Mouse (Mus musculus): Measurements from ENCODE around the gene Asap3.
A peak's percentile ranks its signal among the peaks of the same experiment; 100 is the strongest.

The Asap3 gene

GRCm38 (mm10) chr4:136223549-136224239 is 17.5 kb downstream of the Asap3 start:
- DNase-seq (ENCODE audit: low spot score in 2 of 2), result no peak

DNA sequence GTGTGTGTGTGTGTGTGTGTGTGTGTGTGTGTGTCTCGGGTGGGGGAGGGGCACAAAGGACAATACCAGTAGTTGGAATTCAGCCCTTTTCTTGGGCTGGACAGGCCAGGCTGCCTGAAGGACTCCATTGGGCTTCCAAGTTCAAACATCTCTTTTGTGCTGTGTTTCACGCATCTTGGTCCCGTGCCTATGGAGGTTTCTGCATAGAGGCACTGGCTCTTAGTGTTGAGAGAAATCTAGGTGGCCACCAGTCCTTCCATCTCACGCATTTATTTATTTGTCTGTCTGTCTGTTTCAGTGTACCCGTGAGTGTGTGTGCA is 18.0 kb downstream of the Asap3 start:
- DNase-seq (ENCODE audit: low spot score in 2 of 2), result no peak

DNA sequence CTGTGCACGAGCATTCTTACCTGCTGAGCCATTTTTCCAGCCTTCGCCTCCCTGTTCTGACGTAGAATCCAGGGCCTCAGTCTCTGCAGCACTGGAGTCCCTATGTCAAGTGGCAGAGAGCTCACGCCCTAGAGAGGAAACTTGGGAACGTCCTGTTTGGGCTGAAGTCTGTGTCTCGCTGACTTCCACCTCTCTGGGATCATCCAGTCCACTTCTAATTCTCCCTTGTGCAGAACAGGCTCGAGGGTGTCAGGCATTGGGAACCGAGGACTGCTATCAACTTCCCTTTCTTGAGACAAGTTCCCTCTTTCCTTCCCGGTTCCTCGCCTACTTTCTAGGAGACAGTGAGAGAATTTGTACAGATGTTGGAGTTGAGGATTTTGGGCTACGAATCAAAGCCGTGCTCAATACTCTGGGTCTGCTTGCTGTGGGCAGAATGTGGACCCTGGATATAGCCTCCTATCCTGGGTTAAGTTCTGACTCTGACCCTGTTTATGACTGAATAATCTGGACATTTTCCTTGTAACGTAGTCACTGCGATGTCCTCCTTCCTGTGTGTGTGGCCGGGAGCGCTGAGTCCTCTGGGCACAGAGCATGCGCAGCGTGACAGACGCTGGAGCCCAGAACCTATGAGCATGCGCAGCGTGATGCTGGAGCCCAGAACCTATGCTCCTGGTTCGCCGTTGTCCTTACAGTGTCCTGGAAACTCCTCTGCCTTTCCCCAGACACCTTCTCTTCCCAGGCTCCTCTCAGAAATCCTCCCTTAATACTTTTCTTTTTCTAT is 18.7 kb downstream of the Asap3 start:
- no peak for DNase-seq (ENCODE audit: low spot score in 2 of 2)

- DNase-seq (ENCODE audit: low spot score in 2 of 2), result no peak
Observed at GRCm38 (mm10) chr4:136227408-136227807, 21.2 kb downstream of the Asap3 start.

DNA sequence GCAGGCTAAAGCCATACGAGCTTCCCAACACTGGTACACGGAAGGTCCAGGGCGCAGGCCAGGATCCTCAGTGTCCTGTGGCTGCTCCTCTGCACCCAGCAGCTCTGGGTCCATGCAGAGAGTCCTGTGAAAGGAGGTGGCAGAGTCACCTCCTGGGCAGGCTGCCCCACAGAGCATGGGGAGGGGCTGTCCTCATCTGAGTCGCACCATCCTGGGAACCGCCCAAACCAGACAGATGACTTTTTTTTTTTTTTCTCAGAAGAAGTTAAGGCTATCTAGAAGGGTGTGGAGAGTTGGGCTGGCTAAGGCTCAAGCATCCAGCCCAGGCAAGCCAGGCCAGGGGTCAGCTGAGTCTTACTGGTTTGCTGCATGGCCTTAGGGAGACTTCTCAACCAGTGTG is 22.5 kb downstream of the Asap3 start:
- peak; percentile 45 to 70 for DNase-seq (ENCODE audit: low spot score in 2 of 2)

DNA sequence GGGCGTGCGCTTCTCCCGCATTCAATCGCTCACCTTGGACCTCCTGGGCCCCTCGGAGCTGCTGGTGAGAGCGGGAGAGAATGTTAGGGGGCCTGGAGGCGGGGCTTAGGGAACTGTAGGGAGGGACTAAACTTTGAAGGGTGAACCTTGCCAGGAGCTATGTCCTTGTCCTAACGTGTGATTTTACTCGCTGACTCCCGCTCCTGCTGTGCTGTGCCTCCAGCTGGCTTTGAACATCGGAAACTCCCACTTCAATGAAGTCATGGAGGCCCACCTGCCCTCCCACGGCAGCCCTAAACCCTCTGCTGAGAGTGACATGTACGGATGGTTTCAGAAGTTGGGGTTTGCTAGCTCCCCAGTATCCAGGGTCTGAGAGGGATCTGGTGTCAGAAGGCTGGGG is 32.5 kb downstream of the Asap3 start:
- no peak for DNase-seq (ENCODE audit: low spot score in 2 of 2)

GRCm38 (mm10) chr4:136239111-136239510 is 32.9 kb downstream of the Asap3 start:
- DNase-seq (ENCODE audit: low spot score in 2 of 2), result no peak

DNA sequence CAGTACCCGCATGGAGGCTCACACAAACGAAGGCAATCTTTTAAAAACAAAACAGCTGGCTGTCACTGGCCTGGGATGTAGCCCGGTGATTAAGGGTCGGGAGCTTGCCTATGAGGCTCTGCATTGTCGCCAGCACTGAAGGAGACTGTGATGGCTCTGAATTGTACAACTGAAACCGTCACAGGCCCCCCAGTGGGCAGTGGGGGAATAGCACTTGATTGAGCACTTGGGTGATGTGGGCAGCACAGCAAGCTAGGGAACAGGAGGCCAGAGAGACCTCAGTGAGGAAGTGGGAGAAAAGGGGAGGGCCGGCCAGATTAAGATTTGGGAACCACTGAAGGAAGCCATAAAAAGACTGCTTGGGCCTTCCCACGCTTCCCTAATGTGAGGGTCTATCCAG is 33.5 kb downstream of the Asap3 start:
- peak; percentile 70 to 72 for DNase-seq (ENCODE audit: low spot score in 2 of 2)

GRCm38 (mm10) chr4:136240123-136240522 is 34.0 kb downstream of the Asap3 start:
- no peak for DNase-seq (ENCODE audit: low spot score in 2 of 2)

GRCm38 (mm10) chr4:136240955-136241354 is 34.8 kb downstream of the Asap3 start:
- no peak for DNase-seq (ENCODE audit: low spot score in 2 of 2)

- no peak for DNase-seq (ENCODE audit: low spot score in 2 of 2)
Observed at GRCm38 (mm10) chr4:136242065-136242703, 36.0 kb downstream of the Asap3 start.

GRCm38 (mm10) chr4:136242728-136243127 is 36.6 kb downstream of the Asap3 start:
- DNase-seq (ENCODE audit: low spot score in 2 of 2), result no peak

GRCm38 (mm10) chr4:136244208-136244607 is 38.0 kb downstream of the Asap3 start:
- no peak for DNase-seq (ENCODE audit: low spot score in 2 of 2)

DNA sequence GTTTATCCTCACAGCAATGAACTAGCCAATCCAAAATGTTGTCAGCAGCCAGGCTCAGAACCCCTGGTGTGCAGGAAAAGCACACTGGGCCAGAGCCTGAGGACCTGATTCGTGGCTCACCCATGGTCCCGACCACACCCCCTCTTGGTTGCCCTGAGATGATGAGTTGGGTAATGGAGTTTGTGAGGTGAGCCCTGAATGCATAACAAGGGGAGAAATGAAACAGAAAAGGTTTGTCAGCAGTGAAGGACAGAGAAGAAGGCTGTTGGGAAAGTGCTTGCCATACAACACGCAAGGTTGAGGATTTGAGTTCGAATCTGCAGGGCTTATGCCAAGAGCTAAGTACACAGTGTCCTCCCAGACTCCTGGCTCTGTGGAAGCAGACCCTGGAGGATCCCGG is 39.5 kb downstream of the Asap3 start:
- DNase-seq (ENCODE audit: low spot score in 2 of 2), result no peak

DNA sequence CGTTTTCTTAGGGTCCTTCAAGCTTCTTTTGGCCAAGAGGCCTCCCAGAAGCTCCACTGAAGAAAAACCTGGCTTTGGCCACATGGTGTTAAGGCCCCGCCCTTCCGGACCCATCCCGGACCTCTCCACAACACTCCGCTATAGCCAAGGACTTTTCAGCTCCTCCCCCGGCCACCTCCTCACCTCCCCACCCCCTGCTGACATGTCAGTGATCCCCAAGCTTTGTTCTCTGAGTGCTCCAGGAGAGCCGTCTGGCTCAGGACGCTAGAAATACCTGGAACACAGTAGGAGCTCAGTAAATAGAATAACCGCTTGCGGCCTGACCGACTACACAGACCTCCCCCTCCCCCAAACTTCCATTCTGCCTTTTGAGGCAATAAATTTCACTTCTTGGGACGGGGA is 40.4 kb downstream of the Asap3 start:
- DNase-seq (ENCODE audit: low spot score in 2 of 2), result no peak

DNA sequence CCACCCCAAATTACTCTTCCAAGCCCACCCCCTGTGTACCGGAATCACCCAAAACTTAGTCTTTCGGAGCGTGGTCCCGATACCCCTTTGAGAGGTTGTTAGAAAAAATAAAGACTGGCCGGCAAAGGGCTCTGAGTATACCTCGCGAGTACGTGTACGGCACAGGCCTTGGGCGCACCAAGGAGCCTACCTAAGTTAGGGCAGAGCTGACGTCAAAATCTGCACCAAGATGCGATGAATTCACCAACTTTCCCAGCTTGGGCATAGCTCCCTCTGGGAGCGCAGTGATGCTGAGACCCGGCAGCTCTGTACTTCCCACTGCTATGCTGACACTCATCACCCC is 41.2 kb downstream of the Asap3 start:
- DNase-seq (ENCODE audit: low spot score in 2 of 2), result no peak

- peak; percentile 46 to 48 for DNase-seq (ENCODE audit: low spot score in 2 of 2)
Observed at GRCm38 (mm10) chr4:136247729-136248463, 41.7 kb downstream of the Asap3 start, which contains the start of gene Tcea3. TSS of gene Tcea3 (plus strand) at chr4:136247729.

DNA sequence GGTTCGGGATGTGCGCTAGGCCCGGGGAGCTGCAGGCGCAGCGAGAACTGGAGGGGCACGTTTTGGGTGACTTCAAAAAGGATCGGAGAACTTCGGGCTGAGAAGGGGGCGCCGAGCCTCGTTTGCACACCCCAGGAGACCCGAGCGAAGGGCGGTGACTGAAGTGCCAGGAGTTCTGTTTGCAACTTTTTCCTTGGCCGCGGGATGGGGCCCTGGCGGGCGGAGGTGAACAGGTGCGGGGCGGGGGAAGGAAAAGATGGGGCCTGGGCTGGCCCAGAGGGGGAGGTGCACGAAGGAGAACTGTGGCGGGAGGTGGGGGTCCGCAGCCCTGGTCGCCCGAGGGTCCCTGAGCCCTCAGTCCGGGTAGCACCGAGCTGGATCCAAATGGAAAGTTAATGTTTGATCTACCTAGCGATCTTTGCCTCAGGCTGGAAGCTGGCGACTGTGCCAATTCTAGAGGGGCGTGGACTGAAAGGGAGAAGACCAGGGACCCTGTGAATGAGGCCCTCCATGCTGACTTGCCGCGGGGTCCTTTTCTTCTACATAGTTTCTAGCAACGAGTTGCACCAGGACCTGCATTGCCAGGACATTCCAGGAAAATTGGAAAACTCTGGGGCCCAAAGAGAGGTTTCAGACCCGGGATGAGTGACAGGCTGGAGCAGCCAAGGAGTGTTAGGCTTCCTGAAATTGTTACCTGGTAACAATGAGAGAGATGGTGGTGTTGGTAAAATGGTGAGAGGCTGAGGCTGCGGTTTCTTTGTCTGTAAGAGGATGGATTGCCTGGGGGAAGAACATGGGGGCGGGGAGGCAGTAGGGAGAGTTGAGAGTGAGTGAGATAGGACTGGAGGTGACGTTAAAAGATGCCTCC is 42.5 kb downstream of the Asap3 start:
- peak in 1 of 2 experiments; percentile 37 for DNase-seq (ENCODE audit: low spot score in 2 of 2)

DNA sequence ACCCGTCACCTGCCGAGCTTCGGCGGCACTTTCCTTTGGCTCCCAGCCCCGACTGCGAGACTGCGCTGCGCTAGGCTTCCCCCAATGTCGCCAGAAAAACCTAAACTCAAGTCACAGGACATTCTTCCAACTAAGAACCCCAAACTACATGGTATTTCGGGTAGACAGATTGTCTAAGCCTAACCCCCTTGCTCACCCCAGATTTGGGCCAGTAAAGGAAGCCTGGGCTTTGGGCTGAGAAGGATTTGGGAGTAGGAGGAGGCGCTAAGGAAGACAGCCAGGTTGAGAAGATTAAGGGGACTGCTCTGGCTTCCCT is 43.1 kb downstream of the Asap3 start:
- DNase-seq (ENCODE audit: low spot score in 2 of 2), result no peak

DNA sequence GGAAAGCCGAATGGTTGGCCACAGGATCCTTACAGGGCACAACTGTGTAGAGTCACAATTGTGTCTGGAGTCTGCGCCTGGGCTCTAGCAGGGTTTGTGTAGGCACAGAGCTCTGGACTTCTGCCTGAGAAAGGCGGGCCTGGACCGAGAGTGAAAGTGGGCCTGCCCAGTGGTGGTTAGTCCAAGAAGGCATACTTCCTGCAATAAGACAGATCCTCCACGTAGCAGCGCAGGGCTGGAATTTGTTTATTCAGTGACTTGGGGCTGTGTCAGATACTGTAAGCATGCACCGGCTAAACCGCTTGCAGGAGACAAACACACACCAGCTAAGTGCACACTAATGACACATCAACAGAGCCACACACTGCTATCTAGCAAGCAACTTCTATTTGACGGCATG is 43.6 kb downstream of the Asap3 start:
- peak; percentile 58 to 76 for DNase-seq (ENCODE audit: low spot score in 2 of 2)

DNA sequence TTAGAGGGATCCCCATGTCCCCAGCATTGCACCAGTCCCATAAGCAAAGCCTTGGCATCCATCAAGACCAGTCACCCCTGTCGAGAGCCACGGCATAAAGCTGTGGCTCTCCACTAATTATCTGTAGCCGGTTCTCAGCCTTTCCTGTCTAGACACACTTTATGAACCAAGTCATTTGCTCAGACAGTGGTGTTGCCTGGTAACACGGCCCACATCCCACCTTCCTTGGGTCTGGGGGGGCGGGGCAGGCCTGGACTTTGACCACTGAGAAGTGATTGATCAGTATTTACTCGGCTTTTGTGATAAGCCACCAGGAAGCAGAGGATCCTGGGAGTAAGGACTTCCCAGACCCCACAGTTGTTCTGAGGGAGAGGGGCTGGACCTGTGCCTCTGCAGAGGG is 49.8 kb downstream of the Asap3 start:
- DNase-seq (ENCODE audit: low spot score in 2 of 2), result no peak

DNA sequence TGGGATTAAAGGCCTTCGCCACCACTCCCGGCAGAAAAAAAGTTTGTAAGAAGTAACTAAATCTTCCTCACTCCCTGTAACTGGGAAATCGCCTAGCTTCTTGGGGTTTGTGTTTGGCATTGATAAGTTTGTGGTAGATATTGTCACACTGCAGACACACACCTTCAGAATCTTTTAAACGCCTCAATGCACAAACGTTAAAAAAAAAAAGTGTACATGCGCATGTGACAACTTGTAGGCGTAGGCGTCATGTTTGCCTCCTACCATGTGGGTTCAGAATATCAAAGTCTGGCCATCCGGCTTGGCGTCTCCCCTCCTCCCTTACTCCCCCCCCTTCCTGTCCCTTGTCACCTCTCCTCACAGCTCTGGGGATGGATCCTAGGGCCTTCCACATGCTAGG is 50.5 kb downstream of the Asap3 start:
- no peak for DNase-seq (ENCODE audit: low spot score in 2 of 2)

Measured in urinary bladder, adult 18-20 months (tissue).